Mouse (Mus musculus): ENCODE data around the gene Ehhadh. TPM values are rescaled to one million over a fixed set of nuclear protein-coding genes. Genes with fewer than 3 reads are reported as not detected.

The Ehhadh gene
- polyA plus RNA-seq, 1 experiment: 0.11 TPM

- Histone ChIP-seq H3ac (ENCODE audit: control insufficient read depth, insufficient read length) (no peak overlapping the region), H3K36me3 (ENCODE audit: control insufficient read depth, insufficient read depth) (no peaks in the 10 kb centered on the region), H3K4me3 (no peak overlapping the region), H3K27me3 (ENCODE audit: control insufficient read depth, insufficient read depth, insufficient read length) (no peaks in the 10 kb centered on the region), H3K79me2 (ENCODE audit: control insufficient read depth, insufficient read depth) (no peaks in the 10 kb centered on the region), H3K4me2 (ENCODE audit: low read depth) (no peak overlapping the region)
- TF ChIP-seq USF1 (IDR thresholded peaks at IDR 0.05; ENCODE audit: low read depth) (no peak), REST (IDR thresholded peaks at IDR 0.05; ENCODE audit: insufficient read depth, insufficient read length) (no peak), MYOG (IDR thresholded peaks at IDR 0.05; ENCODE audit: control insufficient read depth in 1 of 3, insufficient read depth in 1 of 3, insufficient read length in 2 of 3, low read depth in 2 of 3) (no peak), E2F4 (IDR thresholded peaks at IDR 0.05; ENCODE audit: insufficient read depth) (no peak), SRF (IDR thresholded peaks at IDR 0.05; ENCODE audit: control insufficient read depth, insufficient read length, low read depth) (no peak), MYOD1 (IDR thresholded peaks at IDR 0.05; ENCODE audit: control insufficient read depth in 1 of 3, insufficient read length in 2 of 3, low read depth in 2 of 3) (no peak), POLR2A (IDR thresholded peaks at IDR 0.05; ENCODE audit: insufficient read length, low read depth) (no peak), MAX (IDR thresholded peaks at IDR 0.05; ENCODE audit: low read depth) (no peak), CEBPB (IDR thresholded peaks at IDR 0.05; ENCODE audit: insufficient read depth, poor library complexity, severe bottlenecking) (no peak), TCF3 (IDR thresholded peaks at IDR 0.05; ENCODE audit: insufficient read length, low read depth) (no peak), TCF12 (IDR thresholded peaks at IDR 0.05; ENCODE audit: insufficient read depth, poor library complexity, severe bottlenecking) (no peak)
Measured at GRCm38 (mm10) chr16:21791779-21792178, 4.2 kb upstream of the Ehhadh start.

GRCm38 (mm10) chr16:21790469-21790868 is 2.9 kb upstream of the Ehhadh start:
- Histone ChIP-seq H3K27me3 (ENCODE audit: control insufficient read depth, insufficient read depth, insufficient read length) (no peaks in the 10 kb centered on the region), H3K79me2 (ENCODE audit: control insufficient read depth, insufficient read depth) (no peaks in the 10 kb centered on the region), H3K4me2 (ENCODE audit: low read depth) (no peak overlapping the region), H3ac (ENCODE audit: control insufficient read depth, insufficient read length) (no peak overlapping the region), H3K4me3 (no peak overlapping the region), H3K36me3 (ENCODE audit: control insufficient read depth, insufficient read depth) (no peaks in the 10 kb centered on the region)
- TF ChIP-seq POLR2A (IDR thresholded peaks at IDR 0.05; ENCODE audit: insufficient read length, low read depth) (no peak), POLR2AphosphoS2 (IDR thresholded peaks at IDR 0.05; ENCODE audit: insufficient read length, low read depth) (no peak), E2F4 (IDR thresholded peaks at IDR 0.05; ENCODE audit: insufficient read depth) (no peak)

GRCm38 (mm10) chr16:21789180-21789579 is 1.6 kb upstream of the Ehhadh start:
- H3K27me3 ChIP-seq (ENCODE audit: control insufficient read depth, insufficient read depth, insufficient read length): no peaks in the 10 kb centered on the region
- no peak for TF ChIP-seq REST (IDR thresholded peaks at IDR 0.05; ENCODE audit: insufficient read depth, insufficient read length)
- TF ChIP-seq TCF12 (IDR thresholded peaks at IDR 0.05; ENCODE audit: insufficient read depth, poor library complexity, severe bottlenecking): no peak
- TF ChIP-seq SRF (IDR thresholded peaks at IDR 0.05; ENCODE audit: control insufficient read depth, insufficient read length, low read depth): no peak
- no peak for TF ChIP-seq TCF3 (IDR thresholded peaks at IDR 0.05; ENCODE audit: insufficient read length, low read depth)
- TF ChIP-seq MAX (IDR thresholded peaks at IDR 0.05; ENCODE audit: low read depth): no peak
- TF ChIP-seq POLR2AphosphoS2 (IDR thresholded peaks at IDR 0.05; ENCODE audit: insufficient read length, low read depth): no peak
- TF ChIP-seq E2F4 (IDR thresholded peaks at IDR 0.05; ENCODE audit: insufficient read depth): no peak
- TF ChIP-seq POLR2A (IDR thresholded peaks at IDR 0.05; ENCODE audit: insufficient read length, low read depth): no peak
- no peak for TF ChIP-seq MYOD1 (IDR thresholded peaks at IDR 0.05; ENCODE audit: control insufficient read depth in 1 of 3, insufficient read length in 2 of 3, low read depth in 2 of 3)
- no peak for TF ChIP-seq CEBPB (IDR thresholded peaks at IDR 0.05; ENCODE audit: insufficient read depth, poor library complexity, severe bottlenecking)
- H3K4me2 ChIP-seq (ENCODE audit: low read depth): no peak overlapping the region
- H3K79me2 ChIP-seq (ENCODE audit: control insufficient read depth, insufficient read depth): no peaks in the 10 kb centered on the region
- H3K4me3 ChIP-seq: no peak overlapping the region
- no peaks in the 10 kb centered on the region for H3K36me3 ChIP-seq (ENCODE audit: control insufficient read depth, insufficient read depth)
- no peak overlapping the region for H3ac ChIP-seq (ENCODE audit: control insufficient read depth, insufficient read length)

- H3K36me3 ChIP-seq (ENCODE audit: control insufficient read depth, insufficient read depth): no peaks in the 10 kb centered on the region
- no peaks in the 10 kb centered on the region for H3K27me3 ChIP-seq (ENCODE audit: control insufficient read depth, insufficient read depth, insufficient read length)
- H3K4me2 ChIP-seq (ENCODE audit: low read depth): no peak overlapping the region
- no peak overlapping the region for H3K4me3 ChIP-seq
- H3K79me2 ChIP-seq (ENCODE audit: control insufficient read depth, insufficient read depth): no peaks in the 10 kb centered on the region
- no peak overlapping the region for H3ac ChIP-seq (ENCODE audit: control insufficient read depth, insufficient read length)
- TF ChIP-seq TCF3 (IDR thresholded peaks at IDR 0.05; ENCODE audit: insufficient read length, low read depth) (no peak), USF1 (IDR thresholded peaks at IDR 0.05; ENCODE audit: low read depth) (no peak), POLR2AphosphoS2 (IDR thresholded peaks at IDR 0.05; ENCODE audit: insufficient read length, low read depth) (no peak), MAX (IDR thresholded peaks at IDR 0.05; ENCODE audit: low read depth) (no peak)
Measured at GRCm38 (mm10) chr16:21788581-21788980, 974 bp upstream of the Ehhadh start.

GRCm38 (mm10) chr16:21786317-21786716 is 1.3 kb downstream of the Ehhadh start:
- no peak for TF ChIP-seq TCF3 (IDR thresholded peaks at IDR 0.05; ENCODE audit: insufficient read length, low read depth)
- TF ChIP-seq USF1 (IDR thresholded peaks at IDR 0.05; ENCODE audit: low read depth): no peak
- no peak for TF ChIP-seq SRF (IDR thresholded peaks at IDR 0.05; ENCODE audit: control insufficient read depth, insufficient read length, low read depth)
- TF ChIP-seq CEBPB (IDR thresholded peaks at IDR 0.05; ENCODE audit: insufficient read depth, poor library complexity, severe bottlenecking): no peak
- no peak for TF ChIP-seq TCF12 (IDR thresholded peaks at IDR 0.05; ENCODE audit: insufficient read depth, poor library complexity, severe bottlenecking)
- no peak for TF ChIP-seq POLR2A (IDR thresholded peaks at IDR 0.05; ENCODE audit: insufficient read length, low read depth)
- TF ChIP-seq E2F4 (IDR thresholded peaks at IDR 0.05; ENCODE audit: insufficient read depth): no peak
- no peak for TF ChIP-seq MAX (IDR thresholded peaks at IDR 0.05; ENCODE audit: low read depth)
- no peak overlapping the region for H3K4me3 ChIP-seq
- no peaks in the 10 kb centered on the region for H3K27me3 ChIP-seq (ENCODE audit: control insufficient read depth, insufficient read depth, insufficient read length)
- no peaks in the 10 kb centered on the region for H3K79me2 ChIP-seq (ENCODE audit: control insufficient read depth, insufficient read depth)
- no peaks in the 10 kb centered on the region for H3K36me3 ChIP-seq (ENCODE audit: control insufficient read depth, insufficient read depth)
- H3ac ChIP-seq (ENCODE audit: control insufficient read depth, insufficient read length): no peak overlapping the region
- H3K4me2 ChIP-seq (ENCODE audit: low read depth): no peak overlapping the region
